8 mouse cellular contexts compared by ENCODE assay signal in genomic region chr17:42987692-42988091, GRCm38 (mm10). TPM values are rescaled to one million over a fixed set of nuclear protein-coding genes. Genes with fewer than 3 reads are reported as not detected.
DNase-seq lines count a peak whose midpoint lies in the region; ATAC-seq and TF ChIP-seq lines count a peak whose summit lies in the region.
"Had no signal": no experiment of that assay in that cellular context is flagged by ENCODE, and none has a peak within 500 bp of the region (broad histone marks: within the 10 kb centered on the region; RNA-seq: fewer than 3 reads in every experiment).

No protein-coding gene starts in this region.

- H3K4me3 ChIP-seq in left cerebral cortex, adult 2 months: no peak overlapping the region
- H3K4me3 ChIP-seq in stomach, postnatal 0 days (ENCODE audit: low read depth, low read length): no peak overlapping the region
- H3K4me3 ChIP-seq: embryonic facial prominence, embryonic 13.5 days had no signal

- 28% methylated on average over 4 of the region's 4 CpGs for WGBS in stomach, postnatal 0 days

- H3K4me2 ChIP-seq in stomach, postnatal 0 days (replicated peaks; ENCODE audit: low read depth): no peak overlapping the region
- H3K4me2 ChIP-seq: embryonic facial prominence, embryonic 13.5 days had no signal

- no peak for TF ChIP-seq EP300 in stomach, postnatal 0 days (optimal IDR thresholded peaks at IDR 0.05)

- H3K9me3 ChIP-seq in stomach, postnatal 0 days (ENCODE audit: control insufficient read depth, low read length): no peaks in the 10 kb centered on the region
- H3K9me3 ChIP-seq: embryonic facial prominence, embryonic 13.5 days had no signal

- intact Hi-C loops in left cerebral cortex, adult 2 months (cut with DNase I): no loop called here

- in situ Hi-C loops in Patski (cut with MboI; ENCODE audit: low pct_unique_long_range_greater_than_20kb): no loop called here

- CTCF ChIA-PET in Patski (lab: Charles Lee): interaction anchor here (1.8 kb wide), 1 partner anchor 473 kb away, joined by 5 read pairs; no protein-coding TSS in a partner anchor

- H3K36me3 ChIP-seq in stomach, postnatal 0 days (ENCODE audit: control insufficient read depth, insufficient read depth, low read length): no peaks in the 10 kb centered on the region
- H3K36me3 ChIP-seq: embryonic facial prominence, embryonic 13.5 days had no signal

- peak; percentile 55 for TF ChIP-seq CTCF in left cerebral cortex, adult 2 months (IDR thresholded peaks at IDR 0.05)
- peak; percentile 80 for TF ChIP-seq CTCF in Patski (IDR thresholded peaks at IDR 0.05)
- peak; percentile 71 for TF ChIP-seq CTCF in stomach, postnatal 0 days (IDR thresholded peaks at IDR 0.05; ENCODE audit: low read depth)

- no peak overlapping the region for H3K9ac ChIP-seq in stomach, postnatal 0 days (ENCODE audit: low read length)
- H3K9ac ChIP-seq: embryonic facial prominence, embryonic 13.5 days had no signal

- H3K27me3 ChIP-seq in Patski: no peaks in the 10 kb centered on the region
- no peaks in the 10 kb centered on the region for H3K27me3 ChIP-seq in stomach, postnatal 0 days (ENCODE audit: control insufficient read depth, insufficient read depth, low read length)
- H3K27me3 ChIP-seq: embryonic facial prominence, embryonic 13.5 days had no signal

- H3K27ac ChIP-seq in left cerebral cortex, adult 2 months: no peak overlapping the region
- H3K27ac ChIP-seq in stomach, postnatal 0 days (replicated peaks): no peak overlapping the region
- H3K27ac ChIP-seq: embryonic facial prominence, embryonic 13.5 days had no signal

- no peak for DNase-seq in left cerebral cortex, adult 2 months (ENCODE audit: extremely low spot score in 1 of 2, low spot score in 2 of 2)
- DNase-seq in left cerebral cortex, adult 11 months (ENCODE audit: low spot score): no peak
- no peak for DNase-seq in Patski (ENCODE audit: low read depth, low spot score)
- DNase-seq in stomach, postnatal 0 days (ENCODE audit: low spot score): peak; percentile 42
- no peak for DNase-seq in gastrocnemius, postnatal 4 days (ENCODE audit: low spot score in 2 of 2)
- DNase-seq in layer of hippocampus, postnatal 10 days (ENCODE audit: low spot score in 2 of 2): no peak

- no peaks in the 10 kb centered on the region for H3K4me1 ChIP-seq in stomach, postnatal 0 days (replicated peaks; ENCODE audit: control insufficient read depth, insufficient read depth)
- H3K4me1 ChIP-seq: embryonic facial prominence, embryonic 13.5 days had no signal

- ATAC-seq in Patski: no peak
- peak; percentile 31 for ATAC-seq in granulocyte monocyte progenitor cell, adult 5-6 weeks (replicated peaks; ENCODE audit: poor library complexity, severe bottlenecking)
- no peak for ATAC-seq in stomach, postnatal 0 days (ENCODE audit: low FRiP score, low TSS enrichment)

- POLR2A ChIA-PET in Patski (lab: Charles Lee): no interaction called here

RNA-seq across cellular contexts. Expression of gene Tnfrsf21, which starts 28.7 kb away (rescaled TPM):
- 10 to 100 TPM; 81.4 to 82.2 TPM for total RNA-seq in left cerebral cortex, adult 2 months (2021)
- 70.8 TPM for polyA plus RNA-seq in Patski (2021)
- 54.2 and 61.4 TPM in 2 replicates for total RNA-seq in granulocyte monocyte progenitor cell, adult 5-6 weeks (2014; fragmentation: Nextera tagmentation)
- total RNA-seq in granulocyte monocyte progenitor cell, adult 5-6 weeks (2017): 53.1 and 62.5 TPM in 2 replicates
- 36.9 and 40.7 TPM in 2 replicates for polyA plus RNA-seq in stomach, postnatal 0 days (2015; fragmentation: Nextera tagmentation; extraction: Ambion mirVana)
- 10 to 100 TPM; 21.1 to 25.7 TPM for total RNA-seq in gastrocnemius, postnatal 4 days (2021)
- 10 to 100 TPM; 97.8 to 98.5 TPM for total RNA-seq in layer of hippocampus, postnatal 10 days (2021)
